15 mouse cellular contexts compared by ENCODE assay signal in genomic region chr15:28398472-28398871, GRCm38 (mm10).
"Had no signal": no experiment of that assay in that cellular context is flagged by ENCODE, and none has a peak within 500 bp of the region (broad histone marks: within the 10 kb centered on the region; RNA-seq: fewer than 3 reads in every experiment).

No protein-coding gene starts in this region.

- H3K4me1 ChIP-seq: limb, embryonic 12.5 days; liver, embryonic 13.5 days; lung, embryonic 15.5 days; megakaryocyte, embryonic 14.5 days had no signal

- H3K27ac ChIP-seq: layer of hippocampus, adult 2 months; limb, embryonic 12.5 days; liver, embryonic 13.5 days; lung, embryonic 15.5 days; macrophage; midbrain, embryonic 12.5 days had no signal

- DNase-seq: kidney, postnatal 10 days; kidney, postnatal 4 days; liver; liver, embryonic 13.5 days; liver, postnatal 0 days; lung, postnatal 14 days; right cerebral cortex, adult 18-20 months; right cerebral cortex, postnatal 25 days; thymus, postnatal 36 days had no signal

- H3K9ac ChIP-seq: limb, embryonic 12.5 days; liver, embryonic 13.5 days; liver, postnatal 0 days; lung, embryonic 15.5 days; midbrain, embryonic 12.5 days had no signal

- ATAC-seq: liver, postnatal 0 days had no signal

- H3K4me3 ChIP-seq: layer of hippocampus, adult 2 months; limb, embryonic 12.5 days; liver, embryonic 13.5 days; lung, embryonic 15.5 days; megakaryocyte, embryonic 14.5 days; midbrain, embryonic 12.5 days had no signal

- H3K9me3 ChIP-seq: limb, embryonic 12.5 days; liver, embryonic 13.5 days; lung, embryonic 15.5 days; midbrain, embryonic 12.5 days had no signal

- H3K27me3 ChIP-seq: limb, embryonic 12.5 days; liver, embryonic 13.5 days; lung, embryonic 15.5 days; megakaryocyte, embryonic 14.5 days; midbrain, embryonic 12.5 days had no signal

- H3K4me2 ChIP-seq: limb, embryonic 12.5 days; liver, embryonic 13.5 days; lung, embryonic 15.5 days; midbrain, embryonic 12.5 days had no signal

- H3K36me3 ChIP-seq: limb, embryonic 12.5 days; liver, embryonic 13.5 days; lung, embryonic 15.5 days; midbrain, embryonic 12.5 days had no signal
